Mouse (Mus musculus) left cerebral cortex, postnatal 10 days (tissue): ENCODE measurements at regions not wholly inside any gene's neighbourhood (a gene's known extent, or its start where the extent isn't known, plus 50 kb on each side); places are given as distances from the start of the nearest gene placed in this dataset.

Experiments used
- DNase-seq, 2 experiments: peaks; one replicate each; pipeline ENCODE4 v3.0.0; 2021 to 2022; ENCODE audit warnings: low spot score in 2 of 2, mixed read lengths in 1 of 2; ENCODE audit errors: extremely low spot score in 1 of 2
- intact Hi-C: fragments of 180-260 bp; cut with DNase I; formaldehyde crosslinking; loops from one replicate; pipeline ENCODE4 v1.15.1; 2025

DNA sequence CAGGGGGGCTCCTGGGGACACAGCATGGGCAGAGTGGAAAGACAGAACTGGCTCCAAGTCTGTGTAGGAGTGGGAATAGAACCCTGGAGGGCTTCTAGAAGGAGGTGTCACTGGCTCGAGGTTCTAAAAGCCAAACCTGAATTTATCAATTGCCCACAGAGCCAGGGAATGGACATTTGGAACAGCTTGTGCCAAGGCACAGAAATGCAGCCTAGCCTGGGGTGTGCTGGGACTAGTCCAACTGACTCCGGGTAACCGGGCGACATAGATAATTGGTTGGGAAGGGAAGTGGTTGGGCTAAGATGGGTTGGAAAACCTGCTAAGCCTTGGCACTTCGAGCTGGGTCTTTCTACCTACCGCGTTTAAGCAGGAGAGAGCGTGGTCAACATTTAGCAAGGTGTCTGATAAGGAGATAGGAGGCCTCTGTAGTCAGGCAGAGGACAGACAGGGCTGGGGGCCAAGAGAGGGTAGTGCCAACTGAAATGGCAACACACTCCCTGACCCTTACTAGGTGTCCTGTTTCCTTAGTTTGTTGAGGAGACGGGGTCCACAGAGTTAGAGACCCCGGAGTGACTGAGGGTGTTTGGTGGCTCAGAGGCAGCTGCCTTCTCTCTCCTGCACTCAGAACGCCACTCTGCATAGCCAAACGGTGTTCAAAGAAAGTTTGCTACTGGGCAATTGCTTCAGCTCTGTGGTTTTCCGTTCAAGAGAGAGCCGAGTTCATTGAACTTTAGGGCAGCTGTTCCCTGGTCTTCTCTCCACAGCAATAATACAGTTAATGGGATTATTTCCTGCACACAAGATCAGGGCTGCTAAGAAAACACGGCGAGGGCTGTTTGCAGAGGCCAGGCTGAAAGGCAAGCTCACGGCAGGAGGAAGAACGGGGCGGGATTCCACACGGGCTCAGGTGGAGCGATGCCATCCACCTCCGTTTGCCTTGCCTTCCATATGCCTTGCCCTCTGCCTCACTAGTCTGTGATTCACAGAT, 138.3 kb upstream of the 1600014C23Rik start:
- DNase-seq: no peak
- intact Hi-C loops: no loop called here

DNA sequence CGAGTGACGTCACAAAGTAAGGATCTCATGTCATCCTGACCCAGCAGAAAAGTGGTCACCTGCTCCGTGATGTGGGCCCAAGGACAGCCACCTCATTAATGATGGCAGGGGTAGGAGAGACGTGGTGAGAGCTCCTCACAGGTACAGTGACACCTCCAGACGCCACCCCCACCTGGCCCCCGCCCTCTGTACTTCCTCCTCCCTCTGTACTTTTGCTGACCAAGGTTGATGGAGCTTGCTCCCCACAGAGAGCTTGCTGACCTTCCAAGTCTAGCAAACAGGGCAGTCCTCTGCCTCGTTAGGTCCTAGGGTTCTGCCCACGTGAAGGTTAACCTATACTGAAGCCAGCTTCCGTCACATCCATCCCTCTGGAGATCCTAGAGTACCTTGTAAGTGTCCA, 137.4 kb upstream of the 1600014C23Rik start:
- no peak for DNase-seq
- intact Hi-C loops: no loop called here

DNA sequence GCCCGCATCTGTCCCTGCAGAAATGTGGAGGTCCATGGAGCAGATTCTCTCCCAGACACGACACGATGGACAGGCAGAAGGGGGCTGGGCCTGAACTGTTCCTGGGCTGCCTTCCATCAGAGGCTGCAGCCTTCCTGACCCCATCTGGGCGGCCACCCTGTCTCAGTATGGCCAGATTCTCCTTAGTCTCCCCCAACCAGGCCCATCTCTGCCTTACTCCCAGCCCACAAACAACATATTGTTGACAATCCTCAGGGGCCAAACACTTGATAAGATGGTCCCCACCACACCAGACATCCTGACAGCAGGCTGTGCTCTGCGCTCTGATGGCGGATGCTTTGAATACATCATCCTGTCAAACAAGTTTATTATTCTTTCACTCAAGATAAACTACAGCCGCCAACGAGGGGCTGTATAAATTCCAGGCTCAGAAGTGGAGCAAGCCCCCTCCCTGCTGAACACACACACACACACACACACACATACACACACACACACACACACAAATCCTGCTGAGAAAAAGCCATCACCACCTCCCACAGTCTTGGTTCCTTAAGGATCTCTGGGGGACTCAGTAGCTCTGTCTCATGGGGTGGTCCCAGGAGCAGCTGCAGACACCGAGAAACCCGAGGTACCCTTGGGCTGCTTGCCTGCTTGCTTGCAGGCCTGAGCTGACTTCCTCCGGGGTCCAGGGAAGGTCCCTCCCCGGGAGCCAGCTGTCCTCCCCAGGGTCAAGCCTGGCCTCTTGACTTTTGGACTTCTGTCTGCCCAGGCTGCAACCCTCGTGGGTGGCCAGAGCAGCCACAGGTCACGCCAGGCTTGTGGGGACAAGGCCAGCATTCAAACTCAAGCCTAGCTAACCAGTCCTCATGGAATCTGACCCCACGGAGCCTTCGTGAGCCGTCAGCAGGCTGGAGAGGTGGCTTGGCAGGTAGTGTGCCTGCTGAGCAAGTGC, 135.6 kb upstream of the 1600014C23Rik start:
- intact Hi-C loops: no loop called here
- DNase-seq: no peak

DNA sequence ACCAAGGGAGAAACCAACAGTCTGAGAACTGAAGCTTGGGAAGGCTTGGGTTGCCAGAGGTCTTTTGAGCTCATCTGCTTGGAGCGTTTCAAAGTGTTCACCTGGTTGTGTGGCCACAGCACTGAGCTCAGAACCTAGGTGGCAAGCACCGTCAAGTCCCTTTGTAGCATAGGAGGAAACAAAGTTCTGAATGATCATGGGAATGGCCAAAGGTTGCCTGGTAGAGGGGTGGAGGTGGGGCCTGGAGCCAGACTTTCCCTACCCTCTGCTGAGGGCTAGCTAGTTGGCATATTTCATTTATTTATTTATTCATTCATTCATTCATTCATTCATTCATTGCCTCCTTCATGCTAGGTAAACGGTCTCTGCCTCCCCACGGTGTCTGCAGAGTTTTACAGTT, 134.9 kb upstream of the 1600014C23Rik start:
- DNase-seq: no peak
- intact Hi-C loops: no loop called here

DNA sequence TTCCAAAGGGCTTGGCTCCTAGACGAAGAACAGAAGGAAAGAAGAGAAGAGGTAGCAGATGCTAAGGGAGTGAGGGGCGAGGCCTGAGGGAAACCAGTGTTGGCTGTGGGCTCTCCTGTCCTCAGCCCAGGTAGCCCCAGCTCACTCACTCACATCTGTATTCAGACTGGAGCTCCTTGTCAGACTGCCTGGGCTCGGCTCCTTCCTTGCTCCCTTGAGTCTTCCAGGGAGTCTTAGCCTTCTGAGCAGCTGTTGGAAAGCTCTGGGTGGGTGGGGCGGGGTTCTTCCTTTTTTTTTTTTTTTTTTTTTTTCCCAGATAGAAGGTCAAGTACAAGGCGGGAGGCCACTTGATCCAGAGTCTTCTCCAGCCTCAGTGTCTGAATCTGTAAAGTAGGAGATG, 134.1 kb upstream of the 1600014C23Rik start:
- no peak for DNase-seq
- intact Hi-C loops: no loop called here

DNA sequence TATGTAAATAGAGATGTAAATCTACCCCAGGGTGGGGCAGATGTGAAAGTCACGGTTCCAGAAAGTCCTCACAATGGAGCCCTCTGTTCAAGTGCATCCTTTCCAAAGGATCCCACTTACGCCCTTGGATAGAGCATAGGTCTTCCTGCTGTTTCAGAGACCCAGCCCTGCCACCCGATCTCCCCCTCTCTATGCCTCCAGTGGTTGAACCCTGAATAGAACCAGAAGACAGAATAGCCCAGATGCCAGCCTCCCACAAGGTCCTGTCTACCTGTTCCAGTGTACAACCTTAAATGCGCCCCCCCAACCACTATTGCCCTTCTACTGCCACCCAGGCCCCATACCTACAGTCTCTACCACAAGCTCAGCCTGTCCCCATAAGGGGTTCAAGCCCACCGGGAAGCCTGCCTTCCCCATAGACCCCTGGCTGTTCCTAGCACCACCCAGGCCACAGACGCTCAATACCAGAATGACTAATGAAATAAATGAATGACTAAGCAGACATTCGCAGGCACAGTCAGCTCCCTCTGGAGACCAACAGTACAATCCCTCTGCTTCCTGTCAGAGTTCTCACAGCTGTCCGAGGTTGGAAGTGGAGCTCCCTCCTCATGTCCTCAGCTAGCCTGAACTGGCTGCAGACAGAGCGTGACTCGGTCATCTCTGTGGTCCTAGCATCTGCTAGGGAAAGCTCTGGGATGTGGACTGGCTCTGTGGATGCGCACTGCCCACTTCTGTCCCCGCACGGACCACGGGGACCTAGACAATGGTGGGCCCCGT, 133.4 kb upstream of the 1600014C23Rik start:
- DNase-seq: no peak
- intact Hi-C loops: no loop called here

DNA sequence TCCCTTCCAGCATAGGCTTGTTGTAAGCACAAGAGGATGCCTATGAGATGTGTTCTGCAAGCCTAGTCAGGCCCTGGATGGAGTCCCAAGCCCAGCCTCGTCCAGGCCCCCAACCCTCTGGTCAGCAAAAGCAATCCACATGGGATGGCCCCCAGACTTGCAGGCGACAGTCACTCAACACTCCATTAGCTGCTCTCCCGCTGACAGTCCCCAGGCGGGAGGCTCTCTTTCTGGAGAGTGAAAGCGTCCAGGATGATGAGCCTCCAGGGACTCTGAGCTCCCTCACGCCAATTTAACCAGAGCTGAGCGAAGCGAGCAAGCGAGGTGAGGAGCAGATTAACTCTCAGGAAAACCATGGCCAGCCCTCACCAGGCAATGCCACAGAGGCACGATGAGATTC, 132.7 kb upstream of the 1600014C23Rik start:
- no peak for DNase-seq
- intact Hi-C loops: no loop called here

DNA sequence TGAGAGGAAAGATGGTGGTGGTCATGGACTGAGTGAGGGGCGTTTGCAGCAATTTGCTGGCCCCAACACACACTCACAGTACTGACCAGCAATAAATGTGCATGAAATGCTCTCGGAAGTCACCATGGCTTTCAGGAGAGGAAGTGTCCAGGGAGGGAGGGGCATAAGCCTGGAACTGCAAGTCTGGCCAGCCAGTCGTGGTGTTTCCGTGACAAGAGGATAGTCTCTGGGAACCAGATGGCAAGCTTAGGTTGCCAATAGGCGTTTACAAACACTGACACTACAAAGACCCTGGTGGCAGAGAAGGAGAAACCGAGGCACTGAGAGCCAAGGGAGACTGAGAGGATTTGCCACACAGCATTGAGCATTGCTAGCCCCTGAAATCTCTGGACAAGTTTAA, 132.3 kb upstream of the 1600014C23Rik start:
- intact Hi-C loops: no loop called here
- DNase-seq: no peak

DNA sequence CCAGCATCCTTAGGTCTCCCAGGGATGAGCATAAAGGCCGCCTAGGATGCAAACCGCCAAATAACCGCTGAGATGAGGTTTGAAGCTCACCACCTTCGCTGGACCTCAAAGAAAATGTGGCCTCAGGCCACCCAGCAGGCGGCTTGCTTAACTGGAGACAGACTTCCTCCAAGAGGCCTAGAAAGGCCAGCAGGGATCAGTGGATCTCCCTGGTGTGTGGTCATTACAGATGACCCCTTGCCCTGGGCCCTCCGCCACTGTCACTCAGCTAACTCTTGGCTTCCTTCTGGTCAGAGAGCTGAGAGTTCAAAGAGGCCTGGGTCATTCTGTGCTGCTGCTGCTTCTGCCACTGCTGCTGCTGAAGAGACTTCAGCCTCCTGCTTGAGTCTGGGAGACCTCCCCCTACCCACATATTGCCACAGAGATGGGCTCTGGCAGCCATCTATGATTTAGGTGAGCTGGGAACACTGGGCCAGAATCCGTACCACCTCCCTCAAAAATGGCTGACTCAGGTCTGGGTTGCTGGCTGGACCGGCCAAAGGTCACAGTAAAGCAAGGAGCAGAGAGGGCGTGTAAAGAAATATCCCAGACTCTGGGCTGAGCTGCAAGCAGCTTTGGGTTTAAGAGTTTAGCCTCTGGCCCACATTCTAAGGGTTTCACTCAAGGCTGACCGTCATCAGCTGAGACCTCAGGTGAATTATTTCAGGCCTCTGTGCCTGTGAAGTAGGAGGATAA, 130.0 kb upstream of the 1600014C23Rik start:
- intact Hi-C loops: no loop called here
- DNase-seq: no peak

DNA sequence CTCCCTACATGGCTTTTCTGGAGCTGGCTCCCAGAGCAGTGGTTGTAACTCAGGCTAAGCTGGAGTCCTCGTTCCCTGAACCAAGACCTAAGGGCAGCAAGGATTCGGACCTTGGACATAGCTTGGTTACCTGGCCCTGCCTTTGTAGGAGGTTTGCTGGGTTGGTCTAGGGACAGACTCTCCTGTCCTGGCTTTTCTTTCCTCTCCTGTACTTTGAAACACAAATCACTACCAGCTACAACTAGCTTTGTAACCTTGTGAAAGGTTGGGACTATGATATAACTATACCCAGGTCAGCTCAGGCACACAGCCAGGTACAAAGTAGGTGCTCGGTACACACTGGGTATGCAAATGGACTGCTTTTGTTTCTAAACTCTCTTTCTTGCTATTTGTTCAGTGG, 129.4 kb upstream of the 1600014C23Rik start:
- intact Hi-C loops: no loop called here
- no peak for DNase-seq

DNA sequence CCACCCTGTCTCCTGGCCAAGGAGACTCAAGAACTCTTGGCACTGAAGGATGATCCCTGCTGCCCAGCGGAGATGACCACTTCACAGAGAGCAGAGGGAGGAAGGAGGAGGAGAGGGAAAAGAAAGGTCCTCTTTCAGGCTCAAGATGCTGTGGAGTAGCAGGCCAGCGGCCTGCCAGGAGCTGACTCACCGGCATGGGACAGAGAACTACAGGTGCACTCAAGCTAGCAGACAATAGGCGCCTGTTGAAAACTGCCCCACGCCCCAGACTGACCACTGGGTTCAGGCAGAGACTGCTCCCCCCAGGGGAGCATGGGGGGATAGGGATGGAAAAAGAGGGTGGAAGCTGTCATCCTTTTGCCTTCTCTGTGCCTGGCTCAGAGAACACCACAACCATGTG, 125.8 kb upstream of the 1600014C23Rik start:
- DNase-seq: no peak
- intact Hi-C loops: no loop called here

DNA sequence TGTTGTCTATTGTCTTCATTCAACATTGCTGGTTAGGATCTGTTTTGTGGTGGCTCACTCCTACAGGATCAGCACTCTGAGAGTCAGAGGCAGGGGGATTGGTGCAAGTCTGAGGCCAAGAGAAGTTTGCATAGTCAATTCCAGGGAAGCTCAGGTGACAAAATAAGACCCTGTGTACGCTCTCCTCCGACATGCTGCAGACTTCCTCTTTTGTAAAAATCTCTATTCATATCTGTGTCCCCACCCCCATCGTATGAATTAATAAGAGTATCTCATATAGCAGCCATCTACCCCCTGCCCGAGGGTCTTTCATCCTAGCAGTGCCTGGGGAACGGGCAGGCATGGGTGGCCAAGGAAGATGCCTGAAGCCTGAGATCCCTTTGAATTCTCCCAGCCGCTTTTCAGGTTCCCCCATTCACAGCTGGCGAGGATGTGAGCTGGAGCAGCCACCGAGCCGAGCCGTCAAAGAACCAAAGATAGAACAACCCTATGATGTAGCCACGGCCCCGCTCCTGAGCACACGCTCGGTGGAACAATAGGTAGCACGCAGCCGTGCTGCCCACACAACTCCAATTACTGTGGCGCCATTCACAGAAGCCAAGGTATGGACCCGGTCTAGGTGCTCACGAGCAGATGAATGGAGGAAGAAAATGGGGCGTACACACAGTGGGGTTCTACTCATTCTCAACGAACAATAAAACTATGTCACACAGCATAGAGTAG, 120.4 kb upstream of the 1600014C23Rik start:
- DNase-seq: no peak
- intact Hi-C loops: no loop called here

DNA sequence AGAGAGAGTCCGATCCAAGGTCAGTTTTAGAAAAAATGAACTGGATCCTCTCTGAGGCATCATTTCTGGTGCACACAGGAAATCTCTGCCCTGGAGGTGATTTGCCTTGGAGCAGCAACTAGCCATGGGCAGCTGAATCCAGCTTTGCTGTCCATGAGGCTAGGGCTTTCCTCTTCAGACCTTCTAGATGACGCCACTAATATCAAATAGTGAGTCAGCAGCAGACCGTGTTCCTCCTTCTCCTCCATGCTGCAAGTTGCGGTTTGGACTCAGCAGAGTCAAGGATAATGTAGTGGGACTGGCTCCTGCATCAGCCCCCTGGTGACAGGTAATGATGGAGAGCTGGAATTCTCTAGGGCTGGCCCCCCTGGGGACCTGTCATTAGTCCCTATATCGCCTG, 118.8 kb upstream of the 1600014C23Rik start:
- DNase-seq: no peak
- intact Hi-C loops: no loop called here

DNA sequence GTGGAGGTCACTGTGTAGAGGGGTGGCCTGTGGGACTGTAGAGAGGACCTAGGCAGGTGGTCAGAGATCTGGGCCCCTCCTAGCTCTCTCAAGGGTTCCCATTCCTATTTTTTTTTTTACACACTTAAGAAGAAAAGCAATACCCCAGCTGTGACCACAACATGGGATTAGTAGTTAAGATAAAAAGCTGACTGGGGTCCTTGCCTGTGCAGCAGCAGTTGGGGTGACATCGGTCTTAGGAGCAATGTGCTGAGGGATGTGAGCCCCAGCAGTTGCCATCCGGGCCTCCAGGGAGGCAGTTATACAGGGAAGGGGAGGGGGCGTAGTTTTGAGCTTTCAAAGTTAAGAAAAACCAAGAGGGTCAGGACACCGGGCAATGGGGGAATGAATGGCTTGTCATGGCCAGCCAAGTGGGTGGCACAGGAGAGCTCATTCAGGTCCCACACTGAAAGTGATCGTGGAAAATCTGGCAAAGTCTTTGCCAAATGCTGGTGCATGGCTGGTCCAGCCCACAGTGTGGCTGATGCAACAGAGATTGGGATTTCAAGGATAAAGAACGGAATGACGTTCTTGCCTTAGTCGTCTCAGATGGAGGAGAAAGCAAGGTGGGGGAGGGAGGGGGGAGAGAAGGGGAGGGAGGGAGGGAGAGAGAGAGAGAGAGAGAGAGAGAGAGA, 118.2 kb upstream of the 1600014C23Rik start:
- intact Hi-C loops: no loop called here
- no peak for DNase-seq

DNA sequence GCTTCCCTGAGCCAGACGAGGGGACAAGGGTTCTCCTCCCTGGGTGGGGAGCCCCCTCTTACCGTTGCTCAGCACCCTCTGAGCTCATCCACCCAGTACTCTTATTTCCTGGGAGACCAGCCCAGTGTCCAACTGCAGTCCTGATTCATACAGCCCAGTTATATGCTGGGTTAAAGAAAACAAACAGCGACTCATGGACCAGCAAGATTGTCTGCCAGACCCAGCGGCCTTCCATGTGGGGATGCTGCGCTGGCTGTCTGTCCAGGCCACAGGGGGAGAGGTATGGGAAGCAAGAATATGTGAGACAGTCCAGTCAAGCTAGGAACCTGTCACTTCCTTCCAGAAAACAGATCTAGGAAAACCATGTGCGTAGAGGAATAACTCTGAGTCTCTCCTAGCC, 117.3 kb upstream of the 1600014C23Rik start:
- intact Hi-C loops: no loop called here
- no peak for DNase-seq

DNA sequence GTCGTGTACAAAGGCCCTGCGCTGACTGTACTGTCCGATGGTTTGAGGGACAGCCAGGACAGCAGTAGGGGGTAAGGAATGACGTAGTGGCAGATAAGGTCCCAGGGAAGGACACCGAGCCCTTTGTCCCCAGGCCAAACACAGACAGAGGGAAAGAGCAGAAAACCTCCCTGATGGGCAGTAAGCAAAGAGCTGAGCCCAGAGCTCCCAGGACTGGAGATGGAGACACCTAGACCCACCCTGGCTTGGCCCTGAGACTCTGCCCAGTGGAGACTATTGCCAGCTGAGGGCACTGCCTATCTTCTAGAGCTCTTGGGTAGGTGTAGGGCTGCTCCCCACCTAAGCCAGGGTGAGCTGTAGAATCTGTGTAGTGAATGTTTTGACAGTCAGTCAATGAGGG, 116.5 kb upstream of the 1600014C23Rik start:
- no peak for DNase-seq
- intact Hi-C loops: no loop called here

DNA sequence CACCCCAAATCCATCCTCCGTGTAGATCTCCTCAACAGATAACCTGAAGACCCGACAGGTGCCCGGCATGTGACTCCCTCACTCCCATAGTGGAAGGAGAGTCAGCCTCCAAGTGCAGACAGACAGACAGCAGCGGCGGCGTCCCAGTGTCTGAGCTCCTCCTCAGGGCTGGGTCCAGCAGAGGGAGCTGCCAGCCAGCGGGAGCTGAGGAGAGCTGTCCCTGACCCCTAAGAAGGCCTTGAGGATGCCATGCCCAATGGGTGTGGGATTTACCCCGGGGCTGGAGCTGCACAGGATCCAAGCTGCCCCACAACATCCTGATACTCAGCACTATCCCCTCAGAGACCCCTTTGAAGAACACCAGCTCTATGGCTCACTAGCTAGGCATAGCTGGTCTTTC, 115.0 kb upstream of the 1600014C23Rik start:
- intact Hi-C loops: no loop called here
- peak in 1 of 2 experiments; percentile 60 for DNase-seq
